Mouse (Mus musculus) midbrain, embryonic 14.5 days (tissue): ENCODE results near the gene Camk2b. TPM values are rescaled to one million over a fixed set of nuclear protein-coding genes. Genes with fewer than 3 reads are reported as not detected.
"Not testable (repeated sequence)": the region's sequence is repeated elsewhere in the genome, so short reads cannot be mapped to it uniquely, and the experiment has no call there.

ENCODE experiments used
- ATAC-seq: fragments of 200-750 bp; cut with Nextera tagmentation; 2 replicates; pipeline ENCODE4 v1.8.0; 2017; ENCODE audit warnings: moderate number of reproducible peaks, moderate library complexity; ENCODE audit not compliant: low FRiP score, low TSS enrichment
- DNase-seq: peaks from one replicate; pipeline ENCODE4 v3.0.0-alpha.2; 2015
- H3K27ac ChIP-seq: fragments of 300-500 bp; sonication (generic); replicated peaks from 2 replicates; pipeline ENCODE4 v1.5.1; 2014; ENCODE audit warnings: mild to moderate bottlenecking, low read depth, low read length, moderate library complexity
- H3K27me3 ChIP-seq: fragments of 300-500 bp; sonication (generic); 2 replicates; pipeline ENCODE4 v1.6.1; 2014; ENCODE audit warnings: low read length, control low read depth, mixed read lengths; ENCODE audit not compliant: control insufficient read depth, insufficient read depth
- H3K36me3 ChIP-seq: fragments of 300-500 bp; sonication (generic); 2 replicates; pipeline ENCODE4 v1.6.1; 2014; ENCODE audit warnings: low read length, control low read depth; ENCODE audit not compliant: control insufficient read depth, insufficient read depth
- H3K4me1 ChIP-seq: fragments of 300-500 bp; sonication (generic); 2 replicates; pipeline ENCODE4 v1.6.1; 2014; ENCODE audit warnings: mild to moderate bottlenecking, antibody characterized with exemption, low read length, control low read depth; ENCODE audit not compliant: control insufficient read depth, insufficient read depth
- H3K4me2 ChIP-seq: fragments of 300-500 bp; sonication (generic); 2 replicates; pipeline ENCODE4 v1.6.1; 2014; ENCODE audit warnings: mild to moderate bottlenecking, low read length, moderate library complexity
- H3K4me3 ChIP-seq: fragments of 300-500 bp; sonication (generic); replicated peaks from 2 replicates; pipeline ENCODE4 v1.5.1; 2014; ENCODE audit warnings: low read depth, low read length
- H3K9ac ChIP-seq: fragments of 300-500 bp; sonication (generic); replicated peaks from 2 replicates; pipeline ENCODE4 v1.6.1; 2014; ENCODE audit warnings: mild to moderate bottlenecking, low read length, moderate library complexity
- H3K9me3 ChIP-seq: fragments of 300-500 bp; sonication (generic); 2 replicates; pipeline ENCODE4 v1.6.1; 2016; ENCODE audit warnings: low read length, control low read depth, mixed read lengths; ENCODE audit not compliant: control insufficient read depth
- whole genome bisulfite sequencing: fragments of 180-500 bp; shearing (Covaris S2); extraction: QIAGEN DNeasy Blood & Tissue Kit; methylation state at CpG from one replicate; pipeline ENCODE4 v1.1.7; 2014; 5-methylcytosine and 5-hydroxymethylcytosine counted together
- polyA plus RNA-seq: library from polyadenylated mRNA; unstranded; fragments of >200 nt; fragmentation: Nextera tagmentation; extraction: Ambion mirVana; gene quantifications from 2 replicates; pipeline ENCODE4 v1.2.1, GENCODE M21; 2014

Camk2b gene
- polyA plus RNA-seq, 1 experiment from 2014 or later = 85.6 TPM

DNA sequence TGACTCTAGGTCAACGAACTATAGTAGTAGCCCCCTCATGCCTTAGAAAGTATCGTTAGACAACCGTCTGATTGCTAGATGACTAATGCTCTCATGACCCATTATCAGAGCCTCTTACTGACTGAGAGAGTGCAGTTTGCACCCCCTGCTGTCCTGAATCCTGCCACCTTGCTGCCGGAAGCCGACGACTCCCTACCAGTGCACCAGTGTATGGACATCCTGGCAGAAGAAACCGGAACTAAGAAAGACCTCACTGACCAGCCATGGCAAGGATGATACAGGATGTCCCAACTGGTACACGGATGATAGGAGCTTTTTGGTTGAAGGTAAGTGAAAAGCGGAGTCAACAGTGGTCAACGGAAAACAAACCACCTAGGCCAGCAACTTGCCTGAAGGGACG is 131.6 kb downstream of the Camk2b start:
- H3K9me3 ChIP-seq, ATAC-seq, H3K36me3 ChIP-seq, H3K4me2 ChIP-seq, H3K4me3 ChIP-seq, H3K27ac ChIP-seq, H3K4me1 ChIP-seq, DNase-seq, H3K27me3 ChIP-seq, H3K9ac ChIP-seq: not testable (repeated sequence)
- 95% methylated on average over 11 of the region's 11 CpGs for WGBS

DNA sequence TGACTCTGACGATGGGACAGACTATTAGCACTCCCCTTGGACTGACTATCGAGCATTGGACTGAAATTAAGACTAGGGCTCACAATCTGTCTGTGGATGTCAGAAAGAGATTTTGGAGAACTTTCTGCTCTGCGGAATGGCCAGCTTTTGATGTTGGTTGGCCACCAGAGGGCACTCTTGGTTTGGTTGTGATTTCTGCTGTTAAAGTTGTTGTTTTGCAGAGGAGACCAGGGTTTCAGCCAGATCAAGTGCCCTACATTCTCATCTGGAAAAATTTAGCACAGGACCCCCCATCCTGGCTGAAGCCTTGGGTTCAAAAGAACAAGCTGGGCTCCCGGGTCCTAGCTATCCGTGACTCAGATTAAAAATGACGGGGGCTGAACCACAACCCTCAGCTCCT is 134.2 kb downstream of the Camk2b start:
- not testable (repeated sequence) for ATAC-seq, H3K27me3 ChIP-seq, H3K4me1 ChIP-seq, H3K36me3 ChIP-seq, H3K4me3 ChIP-seq, H3K9ac ChIP-seq, H3K27ac ChIP-seq, H3K9me3 ChIP-seq, H3K4me2 ChIP-seq
- DNase-seq = peak; percentile 17
- 88% methylated on average over 6 of the region's 6 CpGs for WGBS

DNA sequence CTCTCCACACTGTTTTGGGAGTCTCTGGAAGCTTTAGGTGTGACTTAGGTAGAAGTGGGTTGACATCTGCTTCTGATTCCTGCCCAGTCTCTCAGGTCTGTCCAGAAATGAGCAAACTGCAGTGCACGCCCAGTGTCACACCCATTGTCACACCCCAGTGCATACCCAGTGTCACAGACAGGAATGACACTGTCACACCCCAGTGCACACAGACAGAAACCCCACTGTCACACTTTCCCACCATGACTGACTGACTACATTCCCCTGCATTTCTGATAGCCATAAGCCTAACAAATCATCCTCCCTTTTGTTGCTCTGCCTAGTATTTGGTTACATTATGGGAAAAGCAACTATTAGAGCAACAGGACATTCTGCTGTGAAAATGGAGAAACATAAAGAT is 135.6 kb downstream of the Camk2b start:
- H3K27me3 ChIP-seq = no peaks in the 10 kb centered on the region
- no peak for DNase-seq
- no peak overlapping the region for H3K9ac ChIP-seq
- no peak overlapping the region for H3K27ac ChIP-seq
- 42% methylated on average over 1 of the region's 1 CpGs for WGBS
- no peaks in the 10 kb centered on the region for H3K9me3 ChIP-seq
- H3K36me3 ChIP-seq = no peaks in the 10 kb centered on the region
- no peaks in the 10 kb centered on the region for H3K4me1 ChIP-seq
- no peak overlapping the region for H3K4me2 ChIP-seq
- ATAC-seq = no peak
- H3K4me3 ChIP-seq = no peak overlapping the region

DNA sequence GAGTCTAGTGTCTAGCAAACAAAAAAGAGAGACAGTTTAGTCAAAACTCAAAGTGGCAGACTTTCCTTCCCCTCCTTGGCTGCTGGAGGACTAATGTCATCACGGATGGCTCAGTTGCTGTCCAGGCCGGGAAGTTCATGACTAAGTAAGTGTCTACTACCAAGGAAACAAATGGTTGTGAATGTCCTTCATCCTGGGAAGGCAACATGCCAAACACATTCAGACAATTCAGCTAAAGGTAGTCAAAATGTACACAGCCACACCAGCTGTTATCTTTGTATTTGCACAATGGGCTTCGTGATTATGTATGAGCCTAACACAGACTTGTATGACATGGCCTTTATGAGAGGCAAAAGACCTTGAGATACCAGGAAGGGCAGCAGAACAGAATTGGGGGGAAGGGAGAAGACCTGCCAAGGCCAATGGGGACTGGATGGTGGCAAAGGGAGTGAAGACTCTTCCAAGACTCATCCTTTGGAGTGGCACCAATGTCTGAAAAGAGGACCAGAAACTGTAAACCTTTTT is 139.4 kb downstream of the Camk2b start:
- Histone ChIP-seq H3K36me3 (no peaks in the 10 kb centered on the region), H3K9ac (no peak overlapping the region), H3K4me1 (no peaks in the 10 kb centered on the region), H3K9me3 (no peaks in the 10 kb centered on the region), H3K27ac (no peak overlapping the region), H3K27me3 (no peaks in the 10 kb centered on the region), H3K4me3 (no peak overlapping the region), H3K4me2 (no peak overlapping the region)
- DNase-seq = no peak
- no peak for ATAC-seq
- 75% methylated on average over 3 of the region's 3 CpGs for WGBS

DNA sequence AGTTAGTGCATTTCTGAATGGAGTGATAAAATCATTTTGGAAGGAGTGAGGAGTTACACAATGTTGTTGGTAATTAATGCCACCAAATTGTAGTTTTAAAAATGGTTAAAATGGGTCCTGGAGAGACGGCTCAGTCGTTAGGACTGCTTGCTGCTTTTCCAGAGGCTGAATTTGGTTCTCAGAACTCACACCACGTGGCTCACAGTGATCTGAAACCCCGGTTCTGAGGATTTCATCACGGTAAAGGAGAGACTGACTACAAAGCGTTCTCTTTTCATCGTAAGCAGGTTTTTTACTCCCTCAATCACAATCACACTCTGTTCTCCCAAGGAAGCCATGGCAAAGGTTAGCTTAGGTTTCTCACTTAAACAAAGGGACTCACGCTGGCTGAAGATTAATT is 141.5 kb downstream of the Camk2b start:
- Histone ChIP-seq H3K36me3 (no peaks in the 10 kb centered on the region), H3K4me2 (no peak overlapping the region), H3K27me3 (no peaks in the 10 kb centered on the region), H3K27ac (no peak overlapping the region), H3K9ac (no peak overlapping the region), H3K4me3 (no peak overlapping the region), H3K9me3 (no peaks in the 10 kb centered on the region), H3K4me1 (no peaks in the 10 kb centered on the region)
- WGBS = 67% methylated on average over 8 of the region's 8 CpGs
- no peak for ATAC-seq
- no peak for DNase-seq

DNA sequence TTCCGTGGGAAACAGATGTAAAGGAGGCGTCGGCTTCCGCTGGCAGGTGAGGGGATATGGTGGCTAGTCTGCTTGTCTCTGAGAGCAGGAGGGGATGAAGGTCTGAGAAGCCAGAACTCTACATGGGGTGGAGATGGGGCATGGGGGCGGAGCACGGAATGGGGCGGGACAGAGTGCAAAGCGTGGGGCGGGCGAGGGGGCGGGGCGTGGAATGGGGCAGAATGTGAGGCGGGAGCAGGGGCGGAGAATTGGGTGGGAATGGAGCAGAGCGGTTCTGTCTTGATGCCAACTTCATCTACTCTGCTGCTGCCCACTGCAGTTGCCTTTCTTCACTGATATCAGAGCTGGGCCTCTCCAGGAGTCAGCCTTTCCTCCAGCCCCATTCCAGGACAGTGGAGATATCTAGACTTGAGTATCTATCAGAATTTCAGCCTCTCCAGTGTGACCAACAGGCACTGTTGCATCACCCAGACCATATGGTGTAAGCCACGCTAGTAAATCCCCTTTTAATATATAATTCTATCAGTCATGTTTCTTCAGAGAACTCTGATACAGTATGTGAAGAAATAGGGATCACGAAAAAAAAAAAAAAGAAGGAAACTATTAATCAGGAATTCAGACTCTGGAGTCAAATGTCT is 145.7 kb downstream of the Camk2b start:
- 33% methylated on average over 17 of the region's 17 CpGs for WGBS
- no peak for ATAC-seq

More for the DNA sequence above, 145.7 kb downstream of the Camk2b start:
- Histone ChIP-seq H3K27me3 (no peaks in the 10 kb centered on the region), H3K4me3 (no peak overlapping the region), H3K4me1 (no peaks in the 10 kb centered on the region), H3K36me3 (no peaks in the 10 kb centered on the region), H3K9me3 (no peaks in the 10 kb centered on the region), H3K9ac (no peak overlapping the region), H3K27ac (no peak overlapping the region), H3K4me2 (no peak overlapping the region)
- no peak for DNase-seq

Other genes starting within 250 kb of the Camk2b start
- gene Polm, start 228.3 kb downstream of the Camk2b start, polyA plus RNA-seq = 4.9 and 5.2 TPM in 2 replicates
- gene Aebp1, start 204.4 kb downstream of the Camk2b start, polyA plus RNA-seq = 0.23 and 8.5 TPM in 2 replicates
- gene Pold2, start 188.1 kb downstream of the Camk2b start, polyA plus RNA-seq = 42.5 and 46.6 TPM in 2 replicates
- gene Myl7, start 167.6 kb downstream of the Camk2b start, polyA plus RNA-seq = not detected in 2 replicates
- gene Gck, start 116.3 kb downstream of the Camk2b start, polyA plus RNA-seq = 5.9 and 9.8 TPM in 2 replicates
- 40.5 and 57.6 TPM in 2 replicates for gene Ykt6, start 110.7 kb downstream of the Camk2b start, polyA plus RNA-seq
- 0.74 and 1.1 TPM in 2 replicates for gene A730071L15Rik, start 133.7 kb upstream of the Camk2b start, polyA plus RNA-seq
- 56.9 and 57.8 TPM in 2 replicates for gene Nudcd3, start 134.1 kb upstream of the Camk2b start, polyA plus RNA-seq
- gene Npc1l1, start 163.8 kb upstream of the Camk2b start, polyA plus RNA-seq = not detected in 2 replicates
- 64.0 and 80.2 TPM in 2 replicates for gene Ddx56, start 201.4 kb upstream of the Camk2b start, polyA plus RNA-seq
- gene Tmed4, start 208.5 kb upstream of the Camk2b start, polyA plus RNA-seq = 132 and 140 TPM in 2 replicates
- 79.9 and 104 TPM in 2 replicates for gene Ogdh, start 225.3 kb upstream of the Camk2b start, polyA plus RNA-seq